Mouse (Mus musculus) adrenal gland, adult 18-20 months (tissue): ENCODE results near the gene Sprr2a1. TPM values are rescaled to one million over a fixed set of nuclear protein-coding genes. Genes with fewer than 3 reads are reported as not detected.

ENCODE experiments used
- total RNA-seq, 2 experiments: library from RNA; stranded (reverse); gene quantifications; 1 replicate in 1 of 2; 2 replicates in 1 of 2; pipeline ENCODE4 v1.2.3; 2021

Gene Sprr2a1
- total RNA-seq, 2 experiments from 2014 or later = not detected

Other genes starting within 250 kb of the Sprr2a1 start
- not detected for gene Pglyrp3, start 201.2 kb upstream of the Sprr2a1 start, total RNA-seq
- gene Lor, start 132.7 kb upstream of the Sprr2a1 start, total RNA-seq = under 1 TPM in 1 of 2 experiments, not detected in 1; 0.16 TPM
- not detected for gene Prr9, start 91.9 kb upstream of the Sprr2a1 start, total RNA-seq
- gene Lelp1, start 73.1 kb upstream of the Sprr2a1 start, total RNA-seq = not detected
- not detected for gene Sprr2a2, start 121 bp downstream of the Sprr2a1 start, total RNA-seq
- not detected for gene Sprr2a3, start 69.6 kb downstream of the Sprr2a1 start, total RNA-seq
- not detected for gene Sprr2b, start 100.8 kb downstream of the Sprr2a1 start, total RNA-seq
- gene Sprr2d, start 123.3 kb downstream of the Sprr2a1 start, total RNA-seq = not detected
- gene Sprr2e, start 136.3 kb downstream of the Sprr2a1 start, total RNA-seq = not detected
- not detected for gene Sprr2f, start 149.4 kb downstream of the Sprr2a1 start, total RNA-seq
- gene Sprr2h, start 169.9 kb downstream of the Sprr2a1 start, total RNA-seq = not detected
- not detected for gene Sprr2i, start 192.2 kb downstream of the Sprr2a1 start, total RNA-seq
- gene Sprr2j-ps, start 202.3 kb downstream of the Sprr2a1 start, total RNA-seq = not detected
- 1 to 10 TPM; 4.1 to 4.8 TPM for gene Gm9774, start 213.6 kb downstream of the Sprr2a1 start, total RNA-seq
- gene Sprr2k, start 216.8 kb downstream of the Sprr2a1 start, total RNA-seq = not detected
- gene Sprr1b, start 223.0 kb downstream of the Sprr2a1 start, total RNA-seq = not detected
- gene Sprr3, start 242.9 kb downstream of the Sprr2a1 start, total RNA-seq = not detected